ENCODE assay signal across 8 mouse cellular contexts in genomic region chr17:15536457-15536904, GRCm38 (mm10). TPM values are rescaled to one million over a fixed set of nuclear protein-coding genes. Genes with fewer than 3 reads are reported as not detected.
DNase-seq lines count a peak whose midpoint lies in the region; ATAC-seq and TF ChIP-seq lines count a peak whose summit lies in the region.

No protein-coding gene starts in this region.

- peaks cover 6% of the 10 kb centered on the region for H3K4me1 ChIP-seq in lung, embryonic 16.5 days (replicated peaks; ENCODE audit: control insufficient read depth, insufficient read depth, low read length)
- H3K4me1 ChIP-seq in embryonic facial prominence, embryonic 11.5 days (ENCODE audit: control insufficient read depth, insufficient read depth, low read length) = no peaks in the 10 kb centered on the region
- H3K4me1 ChIP-seq in hindbrain, embryonic 14.5 days (replicated peaks; ENCODE audit: control insufficient read depth, insufficient read depth, low read length) = no peaks in the 10 kb centered on the region
- H3K4me1 ChIP-seq in lung, postnatal 0 days (ENCODE audit: insufficient read depth, low read depth, low read length) = peaks cover 7% of the 10 kb centered on the region; the same call in 1 of the 2 replicates
- H3K4me1 ChIP-seq in stomach, embryonic 16.5 days (ENCODE audit: control insufficient read depth, insufficient read depth, low read length) = no peaks in the 10 kb centered on the region

- no peak for DNase-seq in lung, postnatal 36 days
- peak; percentile 45 for DNase-seq in embryonic facial prominence, embryonic 11.5 days (ENCODE audit: low spot score)
- no peak for DNase-seq in hindbrain, embryonic 14.5 days (ENCODE audit: low spot score)
- no peak for DNase-seq in lung, postnatal 0 days (ENCODE audit: low spot score)
- no peak for DNase-seq in spleen, postnatal 4 days (ENCODE audit: low spot score in 2 of 2)
- no peak for DNase-seq in urinary bladder, postnatal 14 days (ENCODE audit: low spot score)

- 0 out of 2 replicates have a peak, but pooled peaks have one; percentile 38 for ATAC-seq in lung, embryonic 16.5 days (ENCODE audit: low read depth)
- 0 out of 2 replicates have a peak, but pooled peaks have one; percentile 44 for ATAC-seq in embryonic facial prominence, embryonic 11.5 days (replicated peaks; ENCODE audit: insufficient number of reproducible peaks, low FRiP score, low TSS enrichment, low read depth)
- no peak for ATAC-seq in hindbrain, embryonic 14.5 days (ENCODE audit: low FRiP score)
- ATAC-seq in lung, postnatal 0 days = no peak
- no peak for ATAC-seq in stomach, embryonic 16.5 days (ENCODE audit: insufficient read depth, low FRiP score)

- peak overlapping the region; percentile 49 for H3K9ac ChIP-seq in lung, embryonic 16.5 days (ENCODE audit: low read length)
- H3K9ac ChIP-seq in embryonic facial prominence, embryonic 11.5 days (replicated peaks; ENCODE audit: low read length) = peak overlapping the region; percentile 65
- peak overlapping the region; percentile 60 for H3K9ac ChIP-seq in hindbrain, embryonic 14.5 days
- H3K9ac ChIP-seq in lung, postnatal 0 days (replicated peaks; ENCODE audit: low read depth) = no peak overlapping the region
- peak overlapping the region; percentile 67 for H3K9ac ChIP-seq in stomach, embryonic 16.5 days (ENCODE audit: low read length)

- under 1% methylated on average over 33 of the region's 33 CpGs for WGBS in lung, embryonic 16.5 days
- WGBS in embryonic facial prominence, embryonic 11.5 days = under 1% methylated on average over 29 of the region's 33 CpGs
- 2% methylated on average over 33 of the region's 33 CpGs for WGBS in hindbrain, embryonic 14.5 days
- WGBS in lung, postnatal 0 days = 1% methylated on average over 33 of the region's 33 CpGs
- 1% methylated on average over 33 of the region's 33 CpGs for WGBS in stomach, embryonic 16.5 days

- H3K4me2 ChIP-seq in lung, embryonic 16.5 days (ENCODE audit: low read depth, low read length) = peak overlapping the region; percentile 81
- peak overlapping the region; percentile 86 for H3K4me2 ChIP-seq in embryonic facial prominence, embryonic 11.5 days (ENCODE audit: low read depth, low read length)
- peak overlapping the region; percentile 96 for H3K4me2 ChIP-seq in hindbrain, embryonic 14.5 days (replicated peaks)
- H3K4me2 ChIP-seq in lung, postnatal 0 days (replicated peaks; ENCODE audit: low read depth, low read length) = peak overlapping the region; percentile 56
- H3K4me2 ChIP-seq in stomach, embryonic 16.5 days (ENCODE audit: low read depth, low read length) = peak overlapping the region; percentile 77

- H3K4me3 ChIP-seq in lung, embryonic 16.5 days (ENCODE audit: low read length) = peak overlapping the region; percentile 48
- H3K4me3 ChIP-seq in embryonic facial prominence, embryonic 11.5 days (ENCODE audit: low read depth, low read length) = peak overlapping the region; percentile 43
- H3K4me3 ChIP-seq in hindbrain, embryonic 14.5 days (replicated peaks; ENCODE audit: low read length) = peak overlapping the region; percentile 46
- H3K4me3 ChIP-seq in lung, postnatal 0 days (ENCODE audit: low read depth, low read length) = peak overlapping the region; percentile 34
- peak overlapping the region; percentile 52 for H3K4me3 ChIP-seq in stomach, embryonic 16.5 days (replicated peaks; ENCODE audit: low read length)

- no peaks in the 10 kb centered on the region for H3K9me3 ChIP-seq in lung, embryonic 16.5 days (ENCODE audit: control insufficient read depth, low read length)
- no peaks in the 10 kb centered on the region for H3K9me3 ChIP-seq in embryonic facial prominence, embryonic 11.5 days (replicated peaks; ENCODE audit: control insufficient read depth, low read length)
- no peaks in the 10 kb centered on the region for H3K9me3 ChIP-seq in hindbrain, embryonic 14.5 days (ENCODE audit: control insufficient read depth, low read length)
- H3K9me3 ChIP-seq in lung, postnatal 0 days (ENCODE audit: low read length) = no peaks in the 10 kb centered on the region
- no peaks in the 10 kb centered on the region for H3K9me3 ChIP-seq in stomach, embryonic 16.5 days (replicated peaks; ENCODE audit: control insufficient read depth, low read length)

- H3K27me3 ChIP-seq in lung, embryonic 16.5 days (ENCODE audit: control insufficient read depth, insufficient read depth, low read depth, low read length) = peaks cover 7% of the 10 kb centered on the region
- H3K27me3 ChIP-seq in embryonic facial prominence, embryonic 11.5 days (ENCODE audit: control insufficient read depth, insufficient read depth, low read length) = peaks cover 9% of the 10 kb centered on the region; the same call in 1 of the 2 replicates
- H3K27me3 ChIP-seq in hindbrain, embryonic 14.5 days (ENCODE audit: control insufficient read depth, insufficient read depth, low read length) = peaks cover 24% of the 10 kb centered on the region
- H3K27me3 ChIP-seq in lung, postnatal 0 days (replicated peaks; ENCODE audit: insufficient read depth, low read length) = no peaks in the 10 kb centered on the region
- H3K27me3 ChIP-seq in stomach, embryonic 16.5 days (ENCODE audit: control insufficient read depth, insufficient read depth, low read length) = peaks cover 3% of the 10 kb centered on the region; the same call in 1 of the 2 replicates

- no peak overlapping the region for H3K27ac ChIP-seq in lung, embryonic 16.5 days (ENCODE audit: low read length)
- H3K27ac ChIP-seq in embryonic facial prominence, embryonic 11.5 days (replicated peaks; ENCODE audit: low read depth, low read length) = no peak overlapping the region
- no peak overlapping the region for H3K27ac ChIP-seq in hindbrain, embryonic 14.5 days
- no peak overlapping the region for H3K27ac ChIP-seq in lung, postnatal 0 days (ENCODE audit: low read length)
- H3K27ac ChIP-seq in stomach, embryonic 16.5 days (ENCODE audit: low read length) = no peak overlapping the region

- TF ChIP-seq EP300 in lung, postnatal 0 days (IDR thresholded peaks at IDR 0.05) = no peak

- no peak for TF ChIP-seq CTCF in lung, postnatal 0 days (IDR thresholded peaks at IDR 0.05)

- H3K36me3 ChIP-seq in lung, embryonic 16.5 days (ENCODE audit: control insufficient read depth, insufficient read depth, low read length) = no peaks in the 10 kb centered on the region
- no peaks in the 10 kb centered on the region for H3K36me3 ChIP-seq in embryonic facial prominence, embryonic 11.5 days (replicated peaks; ENCODE audit: control insufficient read depth, insufficient read depth, low read depth, low read length)
- H3K36me3 ChIP-seq in hindbrain, embryonic 14.5 days (replicated peaks; ENCODE audit: control insufficient read depth, insufficient read depth) = no peaks in the 10 kb centered on the region
- H3K36me3 ChIP-seq in lung, postnatal 0 days (ENCODE audit: insufficient read depth, low read length) = no peaks in the 10 kb centered on the region
- H3K36me3 ChIP-seq in stomach, embryonic 16.5 days (ENCODE audit: control insufficient read depth, insufficient read depth, low read length) = no peaks in the 10 kb centered on the region

RNA-seq across cellular contexts. Expression of gene Pdcd2, which starts 9.4 kb away (rescaled TPM):
- polyA plus RNA-seq in lung, embryonic 16.5 days (2015; fragmentation: Nextera tagmentation; extraction: Ambion mirVana) = 29.6 and 33.6 TPM in 2 replicates
- 57.2 and 64.2 TPM in 2 replicates for polyA plus RNA-seq in embryonic facial prominence, embryonic 11.5 days (2014; fragmentation: Nextera tagmentation; extraction: Ambion mirVana)
- polyA plus RNA-seq in hindbrain, embryonic 14.5 days (2014; fragmentation: Nextera tagmentation; extraction: Ambion mirVana) = 69.6 and 72.1 TPM in 2 replicates
- 26.5 and 29.0 TPM in 2 replicates for polyA plus RNA-seq in lung, postnatal 0 days (2015; fragmentation: Nextera tagmentation; extraction: Ambion mirVana)
- polyA plus RNA-seq in stomach, embryonic 16.5 days (2015; fragmentation: Nextera tagmentation; extraction: Ambion mirVana) = 31.1 and 42.6 TPM in 2 replicates

RNA-seq across cellular contexts. Expression of gene Prdm9, which starts 27.7 kb away (rescaled TPM):
- 1.9 and 2.6 TPM in 2 replicates for polyA plus RNA-seq in lung, embryonic 16.5 days (2015; fragmentation: Nextera tagmentation; extraction: Ambion mirVana)
- polyA plus RNA-seq in embryonic facial prominence, embryonic 11.5 days (2014; fragmentation: Nextera tagmentation; extraction: Ambion mirVana) = 0.81 and 0.94 TPM in 2 replicates
- 0.37 and 0.48 TPM in 2 replicates for polyA plus RNA-seq in hindbrain, embryonic 14.5 days (2014; fragmentation: Nextera tagmentation; extraction: Ambion mirVana)
- 1.3 and 1.5 TPM in 2 replicates for polyA plus RNA-seq in lung, postnatal 0 days (2015; fragmentation: Nextera tagmentation; extraction: Ambion mirVana)
- 1.7 and 2.3 TPM in 2 replicates for polyA plus RNA-seq in stomach, embryonic 16.5 days (2015; fragmentation: Nextera tagmentation; extraction: Ambion mirVana)

RNA-seq across cellular contexts. Expression of gene Tbp, which starts 36.8 kb away (rescaled TPM):
- polyA plus RNA-seq in lung, embryonic 16.5 days (2015; fragmentation: Nextera tagmentation; extraction: Ambion mirVana) = 46.9 and 47.3 TPM in 2 replicates
- polyA plus RNA-seq in embryonic facial prominence, embryonic 11.5 days (2014; fragmentation: Nextera tagmentation; extraction: Ambion mirVana) = 64.0 and 68.1 TPM in 2 replicates
- 55.9 and 56.6 TPM in 2 replicates for polyA plus RNA-seq in hindbrain, embryonic 14.5 days (2014; fragmentation: Nextera tagmentation; extraction: Ambion mirVana)
- 29.4 and 29.9 TPM in 2 replicates for polyA plus RNA-seq in lung, postnatal 0 days (2015; fragmentation: Nextera tagmentation; extraction: Ambion mirVana)
- polyA plus RNA-seq in stomach, embryonic 16.5 days (2015; fragmentation: Nextera tagmentation; extraction: Ambion mirVana) = 38.0 and 39.8 TPM in 2 replicates

RNA-seq across cellular contexts. Expression of gene Psmb1, which starts 36.9 kb away (rescaled TPM):
- polyA plus RNA-seq in lung, embryonic 16.5 days (2015; fragmentation: Nextera tagmentation; extraction: Ambion mirVana) = 250 and 259 TPM in 2 replicates
- 283 and 286 TPM in 2 replicates for polyA plus RNA-seq in embryonic facial prominence, embryonic 11.5 days (2014; fragmentation: Nextera tagmentation; extraction: Ambion mirVana)
- polyA plus RNA-seq in hindbrain, embryonic 14.5 days (2014; fragmentation: Nextera tagmentation; extraction: Ambion mirVana) = 241 and 266 TPM in 2 replicates
- 201 and 214 TPM in 2 replicates for polyA plus RNA-seq in lung, postnatal 0 days (2015; fragmentation: Nextera tagmentation; extraction: Ambion mirVana)
- 227 and 231 TPM in 2 replicates for polyA plus RNA-seq in stomach, embryonic 16.5 days (2015; fragmentation: Nextera tagmentation; extraction: Ambion mirVana)

Comparison
In these comparisons a context has a peak if more than half of its experiments do, and no peak if none do; other contexts are left out.
1. ATAC-seq: peak in lung, embryonic 16.5 days (single experiment) and embryonic facial prominence, embryonic 11.5 days (single experiment); none in hindbrain, embryonic 14.5 days (single experiment), lung, postnatal 0 days (single experiment) and stomach, embryonic 16.5 days (single experiment).
2. Peak in every context shown above with its lines, with median percentiles within 50 percentile points of each other: H3K4me2 ChIP-seq and H3K4me3 ChIP-seq.